Mouse (Mus musculus) heart, adult 8-10 months (tissue): ENCODE results near the gene Ptger1. TPM values are rescaled to one million over a fixed set of nuclear protein-coding genes. Genes with fewer than 3 reads are reported as not detected.

ENCODE experiments used
- DNase-seq: peaks from one replicate; pipeline ENCODE4 v3.0.0; 2022; ENCODE audit warnings: low spot score
- total RNA-seq, 4 experiments: library from RNA; stranded (reverse); gene quantifications; 2 replicates each; pipeline ENCODE4 v1.2.4; 2022

Gene Ptger1
- total RNA-seq, 4 experiments from 2014 or later = 0.17 to 0.57 (median 0.26) TPM

- DNase-seq = no peak
Measured at GRCm38 (mm10) chr8:83695351-83696106, 29.1 kb downstream of the Ptger1 start.

- peak; percentile 73 for DNase-seq
Measured at GRCm38 (mm10) chr8:83697374-83698220, 31.1 kb downstream of the Ptger1 start.

GRCm38 (mm10) chr8:83698291-83698660 lies 31.8 kb downstream of the Ptger1 start:
- DNase-seq = peak; percentile 41

- peak; percentile 68 for DNase-seq
Measured at GRCm38 (mm10) chr8:83698661-83699453, 32.4 kb downstream of the Ptger1 start, which contains the start of gene Pkn1. Pkn1 (minus strand) TSS chr8:83699179.

- DNase-seq = no peak
Measured at GRCm38 (mm10) chr8:83699566-83699965, 33.1 kb downstream of the Ptger1 start.

GRCm38 (mm10) chr8:83700423-83701085 lies 34.1 kb downstream of the Ptger1 start:
- DNase-seq = no peak

GRCm38 (mm10) chr8:83703426-83703825 lies 36.9 kb downstream of the Ptger1 start:
- DNase-seq = no peak

GRCm38 (mm10) chr8:83706411-83706810 lies 39.9 kb downstream of the Ptger1 start:
- DNase-seq = no peak

- DNase-seq = no peak
Measured at GRCm38 (mm10) chr8:83707554-83707953, 41.1 kb downstream of the Ptger1 start.

GRCm38 (mm10) chr8:83714676-83715030 lies 48.2 kb downstream of the Ptger1 start:
- no peak for DNase-seq

- peak; percentile 99 for DNase-seq
Measured at GRCm38 (mm10) chr8:83715031-83715690, 48.7 kb downstream of the Ptger1 start, which contains the start of gene Ddx39. Ddx39 (plus strand) TSS chr8:83715177.

- no peak for DNase-seq
Measured at GRCm38 (mm10) chr8:83715771-83716170, 49.3 kb downstream of the Ptger1 start.

- DNase-seq = no peak
Measured at GRCm38 (mm10) chr8:83716563-83716962, 50.1 kb downstream of the Ptger1 start.

GRCm38 (mm10) chr8:83719048-83719447 lies 52.6 kb downstream of the Ptger1 start:
- no peak for DNase-seq

- DNase-seq = no peak
Measured at GRCm38 (mm10) chr8:83719693-83720092, 53.2 kb downstream of the Ptger1 start.

GRCm38 (mm10) chr8:83721405-83722025 lies 55.0 kb downstream of the Ptger1 start:
- peak; percentile 84 for DNase-seq
